Mouse (Mus musculus) ES-E14 (cell line): ENCODE results near the gene Ankfn1.

ENCODE experiments used
- CHD2 ChIP-seq: IDR thresholded peaks from 2 replicates; pipeline ENCODE4 v1.6.1; 2014; ENCODE audit warnings: mild to moderate bottlenecking, low read depth, low read length, inconsistent platforms
- HCFC1 ChIP-seq: IDR thresholded peaks from 2 replicates; pipeline ENCODE4 v1.6.1; 2012; ENCODE audit warnings: low read length, inconsistent platforms, borderline replicate concordance; ENCODE audit not compliant: insufficient read depth
- MAFK ChIP-seq: IDR thresholded peaks from 2 replicates; pipeline ENCODE4 v1.6.1; 2014; ENCODE audit warnings: mild to moderate bottlenecking, low read depth, low read length, inconsistent platforms; ENCODE audit not compliant: insufficient read depth
- ZNF384 ChIP-seq: IDR thresholded peaks from 2 replicates; pipeline ENCODE4 v1.6.1; 2012; ENCODE audit warnings: low read depth, low read length, inconsistent platforms

DNA sequence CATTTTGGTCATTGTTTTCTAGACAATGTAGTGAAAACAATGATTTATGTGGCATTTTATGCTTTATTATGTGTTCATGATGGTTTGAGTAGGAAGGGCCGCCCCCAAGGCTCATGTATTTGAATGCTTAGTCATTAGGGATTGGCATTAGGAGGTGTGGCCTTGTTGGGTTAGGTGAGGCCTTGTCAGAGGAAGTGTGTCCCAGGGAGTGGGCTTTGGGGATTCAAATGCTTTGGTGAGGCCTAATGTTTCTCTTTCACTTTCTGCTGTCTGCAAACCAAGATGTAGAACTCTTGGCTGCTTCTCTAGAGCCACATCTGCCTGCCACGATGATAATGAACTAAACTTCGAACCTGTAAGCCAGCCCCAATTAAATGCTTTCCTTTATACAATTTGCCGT is 304.6 kb downstream of the Ankfn1 start:
- TF ChIP-seq MAFK (no peak), CHD2 (no peak), ZNF384 (no peak), HCFC1 (no peak)
